Mouse (Mus musculus) spleen, postnatal 10 days (tissue): ENCODE measurements around the gene Gm42791.
A peak's percentile ranks its signal among the peaks of the same experiment; 100 is the strongest.

Experiments
- DNase-seq, 2 experiments: peaks; one replicate each; pipeline ENCODE4 v3.0.0; 2021 to 2022; ENCODE audit warnings: low spot score in 2 of 2

The Gm42791 gene

DNA sequence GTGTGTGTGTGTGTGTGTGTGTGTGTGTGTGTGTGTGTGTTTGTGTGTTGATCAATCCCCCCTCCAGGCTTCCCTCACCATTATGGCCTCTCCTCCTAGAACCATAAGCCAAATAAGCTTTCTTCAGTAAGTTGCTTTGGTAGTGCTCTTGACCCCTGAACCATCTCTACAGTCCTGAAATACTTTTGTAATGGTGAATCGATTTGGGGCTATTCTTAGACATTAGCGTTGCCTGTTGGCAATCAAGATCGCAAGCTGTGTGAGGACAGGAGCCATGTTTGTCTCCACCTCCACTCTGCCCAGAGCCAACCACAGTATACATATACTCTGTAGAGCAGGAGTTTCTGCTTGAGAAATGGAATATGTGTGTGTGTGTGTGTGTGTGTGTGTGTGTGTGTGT is 14.2 kb upstream of the Gm42791 start:
- no peak for DNase-seq

DNA sequence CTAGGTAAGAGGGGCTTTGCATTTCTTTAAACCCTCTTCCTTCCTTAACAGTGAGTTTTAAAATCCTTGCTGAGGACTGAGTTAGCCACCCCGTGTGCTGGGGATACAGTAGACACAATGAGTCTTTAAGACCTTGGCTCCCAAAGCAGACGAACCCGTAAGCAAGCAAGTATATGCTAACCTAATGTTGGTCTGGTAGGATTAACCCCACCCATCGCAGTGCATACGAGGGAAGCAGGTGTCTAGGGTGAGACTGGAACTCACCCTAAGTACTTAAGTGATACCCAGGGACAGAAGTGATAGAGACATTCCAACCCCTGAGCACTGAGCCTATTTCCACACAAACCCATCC is 12.3 kb upstream of the Gm42791 start:
- no peak for DNase-seq

GRCm38 (mm10) chr5:149006362-149007294 is 11.7 kb upstream of the Gm42791 start:
- DNase-seq, result peak; percentile 99

DNA sequence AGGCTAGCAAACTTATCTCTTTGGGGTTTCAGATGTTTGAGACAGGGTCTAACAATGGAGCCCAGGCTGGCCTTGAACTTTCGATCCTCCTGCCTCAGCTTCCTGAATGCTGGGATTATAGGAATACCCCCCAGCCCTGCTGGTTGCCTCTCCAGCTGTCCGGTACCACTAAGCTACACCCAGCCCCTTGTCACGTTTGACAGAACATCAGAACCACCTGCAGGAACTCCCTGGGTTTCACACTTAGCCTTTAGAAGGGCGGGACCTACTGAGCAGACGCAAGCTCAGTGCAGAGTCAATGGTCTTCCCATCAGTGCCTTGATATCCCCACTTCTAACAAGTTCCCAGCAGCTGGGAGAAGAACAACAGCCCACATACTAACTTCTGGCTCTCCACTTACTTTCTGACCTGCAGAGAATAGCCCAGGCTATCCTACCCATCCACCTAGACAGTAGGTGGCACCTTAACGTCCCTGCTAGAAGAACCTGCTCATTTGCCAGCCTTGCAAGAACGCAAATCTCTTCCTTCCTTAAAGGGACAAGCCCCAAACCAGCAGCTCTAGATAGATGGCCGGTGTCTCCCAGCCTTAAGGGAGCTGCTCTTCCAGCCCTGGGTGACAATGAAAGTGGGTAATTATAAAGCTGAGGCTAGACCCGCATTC is 10.9 kb upstream of the Gm42791 start:
- peak; percentile 18 to 29 for DNase-seq

DNA sequence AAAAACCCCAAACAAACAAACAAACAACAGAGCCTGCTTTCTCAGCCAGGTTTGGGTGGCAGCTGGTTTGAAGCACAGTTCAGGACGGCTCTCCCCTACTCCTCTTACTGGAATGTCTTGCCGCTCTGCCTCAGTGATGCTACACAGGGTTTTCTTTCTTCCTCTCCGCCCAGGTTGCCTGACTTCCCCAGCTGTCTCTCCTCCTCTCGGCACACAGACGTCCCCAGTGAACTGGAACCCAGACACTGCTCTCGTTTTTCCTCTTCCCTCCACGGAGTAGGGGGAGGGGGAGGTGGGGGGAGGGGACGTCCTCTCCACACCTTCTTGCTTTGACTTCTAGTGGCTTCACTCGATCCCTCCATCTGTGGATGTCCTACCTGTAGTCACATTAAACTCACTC is 10.1 kb upstream of the Gm42791 start:
- DNase-seq, result peak in 1 of 2 experiments; percentile 41

DNA sequence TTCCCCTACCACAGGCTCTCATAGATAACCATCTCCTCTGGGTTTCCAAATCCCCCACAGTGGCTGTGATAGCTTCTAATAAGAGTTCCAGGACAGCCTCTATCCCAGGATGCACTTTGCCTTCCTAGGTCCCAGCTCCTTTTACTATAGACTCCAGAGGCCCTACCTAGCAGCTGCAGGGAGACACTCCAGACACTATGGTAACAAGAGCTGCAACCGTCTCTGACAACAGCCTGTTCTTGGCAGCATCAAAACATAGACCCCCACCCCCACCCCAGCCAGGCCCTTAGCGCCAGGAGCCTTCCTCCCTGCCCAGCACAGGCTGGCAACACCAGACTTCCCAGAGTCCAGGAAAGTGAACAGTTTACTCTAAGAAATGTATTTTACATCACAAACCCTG is 8.2 kb upstream of the Gm42791 start:
- no peak for DNase-seq

GRCm38 (mm10) chr5:149002803-149003115 is 7.8 kb upstream of the Gm42791 start:
- DNase-seq, result no peak

- no peak for DNase-seq
Observed at GRCm38 (mm10) chr5:149002034-149002802, 7.3 kb upstream of the Gm42791 start.

DNA sequence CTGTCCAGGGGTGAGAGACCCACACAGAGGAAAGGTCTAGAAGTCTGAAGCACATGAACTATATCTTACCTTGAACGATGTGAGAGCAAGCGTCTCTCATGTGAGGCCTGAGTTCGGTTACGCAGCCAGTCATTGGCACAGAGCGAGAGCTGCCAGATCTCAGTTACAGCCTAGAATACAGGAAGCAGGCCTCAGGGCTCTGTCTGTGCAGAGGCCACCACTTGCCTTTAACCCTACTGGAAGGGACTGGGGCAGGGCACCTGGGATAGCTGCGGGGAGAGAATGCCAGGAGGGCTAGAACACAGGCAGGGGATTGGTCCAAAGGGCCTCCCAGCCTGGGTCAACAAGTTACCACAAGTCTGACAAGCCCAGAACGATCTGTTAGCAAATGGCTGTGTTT is 4.9 kb upstream of the Gm42791 start:
- DNase-seq, result no peak

DNA sequence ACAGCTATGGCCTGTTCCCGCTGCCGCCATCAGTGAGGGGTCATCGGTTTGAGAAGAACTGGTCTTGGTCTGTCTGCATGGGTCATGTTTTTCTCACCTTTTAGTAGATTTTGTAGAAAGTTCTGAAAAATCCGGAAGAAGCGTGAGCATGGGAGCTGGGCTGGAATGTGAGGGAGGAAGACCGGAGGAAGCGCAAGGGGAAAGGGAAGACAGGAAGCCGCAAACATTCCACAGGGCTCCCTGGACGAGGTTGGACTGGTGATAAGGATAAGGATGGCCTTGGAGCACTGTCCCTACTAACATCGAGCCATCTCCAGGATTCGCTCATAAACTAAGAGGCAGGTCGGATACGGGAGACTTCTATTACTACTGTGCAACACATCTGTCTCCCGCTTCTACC is 3.6 kb upstream of the Gm42791 start:
- no peak for DNase-seq

- DNase-seq, result no peak
Observed at GRCm38 (mm10) chr5:148996709-148997037, 1.7 kb upstream of the Gm42791 start.

DNA sequence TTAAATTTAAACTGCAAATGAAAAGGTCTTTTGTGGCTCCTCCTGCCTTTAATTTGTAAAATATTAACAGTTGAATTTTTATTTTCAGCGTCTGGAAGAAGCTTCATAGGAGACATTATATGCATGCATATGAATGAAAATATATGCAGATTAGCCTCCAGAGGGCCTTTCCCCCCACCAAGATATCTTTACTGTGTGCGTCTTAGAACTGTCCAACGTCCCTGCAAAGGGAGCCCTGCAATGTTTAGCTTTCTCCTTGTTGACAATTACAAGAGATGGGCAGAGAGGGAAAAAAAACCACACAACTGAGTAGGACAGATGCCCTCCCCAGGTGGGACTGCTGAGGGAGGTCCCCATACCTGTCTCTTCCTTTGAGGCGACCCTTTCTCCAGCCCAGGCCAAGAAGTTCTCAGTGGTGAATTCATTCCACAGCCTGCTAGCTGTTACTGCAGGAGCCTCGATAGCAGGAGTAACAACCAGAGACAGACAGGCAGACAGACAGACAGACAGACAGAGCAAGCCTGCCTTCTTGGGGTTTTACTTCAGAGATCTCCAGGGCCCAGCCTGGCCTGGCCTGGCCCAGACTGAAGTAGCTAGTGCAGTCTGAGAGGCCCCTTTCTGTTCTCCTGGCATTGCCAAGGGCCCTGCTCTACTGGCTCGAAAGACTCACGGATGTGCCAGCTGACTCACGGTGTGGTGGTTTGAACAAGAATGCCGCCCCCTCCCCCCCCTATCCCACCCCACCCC is 1.2 kb upstream of the Gm42791 start:
- no peak for DNase-seq

DNA sequence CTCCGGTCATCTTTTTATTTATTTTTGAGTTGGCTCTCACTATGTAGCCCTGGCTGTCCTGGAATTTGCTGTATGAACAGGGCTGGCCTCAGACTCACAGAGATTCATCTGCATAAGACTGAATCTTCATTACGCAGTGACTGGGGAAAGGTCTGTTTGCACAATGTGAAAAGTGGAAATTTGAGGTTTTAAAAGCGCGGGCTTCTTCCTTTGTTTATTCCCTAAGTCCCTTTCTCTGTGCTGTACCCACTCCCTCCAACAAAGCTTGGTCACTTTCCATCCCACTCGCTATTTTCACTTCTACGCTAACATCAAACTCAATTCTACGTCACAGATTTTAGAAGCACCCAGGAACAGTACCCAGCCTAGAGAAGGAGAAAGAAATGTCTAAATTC is 639 bp downstream of the Gm42791 start:
- no peak for DNase-seq

DNA sequence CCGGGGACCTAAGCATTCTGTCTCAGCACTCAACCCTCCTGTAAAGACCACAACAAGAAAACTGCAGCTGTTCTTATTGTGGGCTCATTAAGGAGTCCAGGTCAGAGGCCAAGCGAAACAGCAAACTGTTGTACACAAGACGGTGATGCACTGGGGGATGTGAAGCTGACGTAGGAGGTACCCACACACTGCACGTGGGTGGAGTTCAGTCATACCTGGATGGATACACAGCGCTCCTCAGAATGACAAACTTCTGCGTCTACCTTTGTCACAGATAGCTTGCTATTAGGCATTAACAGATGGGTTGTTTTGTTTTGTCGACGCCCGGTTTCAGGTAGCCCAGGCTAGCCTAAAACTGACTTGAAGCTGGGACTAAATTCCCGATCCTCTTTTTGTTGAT is 2.3 kb downstream of the Gm42791 start:
- no peak for DNase-seq

GRCm38 (mm10) chr5:148990891-148991311 is 4.0 kb downstream of the Gm42791 start:
- no peak for DNase-seq

DNA sequence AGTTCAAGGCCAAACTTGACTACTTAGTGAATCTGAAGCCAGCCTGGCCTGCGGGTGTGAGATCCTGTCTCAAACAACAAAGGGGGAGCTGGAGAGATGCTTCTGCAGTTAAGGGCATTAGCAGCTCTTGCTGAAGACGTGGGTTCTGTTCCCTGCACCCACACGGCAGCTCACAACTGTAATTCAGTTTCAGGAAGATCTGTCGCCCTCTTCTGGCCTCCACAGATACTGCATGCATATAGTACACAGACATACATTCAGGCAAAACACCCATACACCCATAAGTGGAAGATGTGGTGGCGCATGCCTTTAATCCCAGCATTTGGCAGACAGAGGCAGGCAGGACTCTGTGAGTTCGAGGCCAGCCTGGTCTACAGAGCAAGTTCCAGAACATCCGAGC is 5.5 kb downstream of the Gm42791 start:
- DNase-seq, result peak in 1 of 2 experiments; percentile 57

DNA sequence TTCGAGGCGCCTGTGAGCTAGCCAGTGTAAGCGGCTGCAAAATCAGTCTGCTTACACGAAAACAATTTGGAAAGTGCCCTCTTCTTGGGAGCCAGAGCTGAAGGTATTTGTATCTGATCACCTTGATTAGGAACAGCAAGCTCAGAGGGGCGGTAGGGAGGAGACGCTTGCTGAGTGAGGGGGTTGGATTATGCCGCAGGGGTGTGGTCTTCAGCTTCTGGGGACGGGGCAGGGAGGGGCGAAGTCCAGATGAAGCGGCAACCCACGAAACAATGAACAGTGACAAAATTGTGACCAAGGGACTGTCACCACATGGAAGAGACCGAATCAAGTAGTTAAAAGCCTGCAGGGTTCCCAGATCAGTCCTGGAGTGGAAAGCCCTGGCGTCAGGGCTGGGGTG is 10.0 kb downstream of the Gm42791 start:
- DNase-seq, result no peak

- DNase-seq, result no peak
Observed at GRCm38 (mm10) chr5:148983696-148984095, 11.3 kb downstream of the Gm42791 start.

DNA sequence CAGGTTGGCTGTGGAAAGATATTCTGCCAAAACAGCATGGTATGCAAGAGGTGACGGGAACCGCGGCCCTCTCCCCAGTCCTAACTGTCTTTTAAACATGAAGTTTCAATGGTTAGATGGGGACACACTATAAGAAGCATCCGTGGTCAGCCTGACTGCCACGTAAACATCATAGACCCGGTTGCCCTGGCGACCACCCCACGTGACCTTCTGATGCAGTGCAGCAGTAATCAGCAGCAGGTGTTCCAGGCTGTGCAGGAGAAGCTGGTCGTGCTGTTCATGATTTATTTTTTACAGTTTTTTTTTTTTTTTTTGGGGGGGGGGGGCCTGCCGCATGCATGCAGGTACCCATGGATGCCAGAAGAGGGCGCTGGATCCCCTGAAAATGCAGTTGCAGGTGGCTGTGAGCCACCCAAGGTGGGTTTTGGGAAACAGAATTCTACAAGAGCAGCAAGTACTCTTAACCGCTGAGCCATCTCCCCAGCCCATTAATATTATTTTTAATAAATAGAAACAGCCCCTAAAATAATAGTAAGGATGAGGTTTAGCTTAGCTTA is 11.8 kb downstream of the Gm42791 start:
- DNase-seq, result no peak

GRCm38 (mm10) chr5:148982396-148982795 is 12.6 kb downstream of the Gm42791 start:
- no peak for DNase-seq

DNA sequence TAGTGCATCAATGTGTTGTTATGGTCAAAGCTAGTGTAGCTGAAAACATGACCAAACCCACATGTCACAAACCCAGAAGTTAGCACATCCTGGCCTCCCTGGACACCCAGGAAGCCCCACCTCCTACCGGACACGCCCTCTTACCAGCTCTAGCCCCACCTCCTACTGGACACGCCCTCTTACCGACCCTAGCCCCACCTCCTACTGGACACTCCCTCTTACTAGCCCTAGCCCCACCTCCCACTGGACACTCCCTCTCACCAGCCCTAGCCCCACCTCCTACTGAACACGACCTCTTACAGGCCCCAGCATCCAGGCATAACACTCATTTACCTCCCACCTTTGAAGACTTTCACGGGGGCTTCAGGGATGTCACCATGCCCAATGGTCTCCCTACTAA is 14.3 kb downstream of the Gm42791 start:
- DNase-seq, result peak in 1 of 2 experiments; percentile 64
